Mouse (Mus musculus): ENCODE measurements at regions not wholly inside any gene's neighbourhood (a gene's known extent, or its start where the extent isn't known, plus 50 kb on each side); places are given as distances from the start of the nearest gene placed in this dataset.

DNA sequence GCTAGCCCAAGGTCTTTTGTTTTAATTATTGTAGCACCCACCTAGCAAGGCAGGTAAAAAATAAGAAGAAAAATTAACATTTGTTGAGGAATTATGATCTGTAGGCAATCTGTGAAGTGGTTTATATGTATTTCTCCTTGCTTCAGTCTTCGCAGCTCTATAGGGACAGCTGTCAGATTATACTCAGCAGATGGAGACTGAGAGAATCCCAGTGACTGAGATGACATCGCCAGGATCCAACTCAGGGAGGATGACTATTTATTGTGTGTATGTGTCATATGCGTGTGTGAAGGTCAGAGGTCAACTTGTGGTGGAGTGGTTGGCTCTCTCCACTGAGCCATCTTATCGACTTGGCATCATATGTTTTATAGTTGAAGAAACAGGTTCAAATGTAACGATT is 362.0 kb upstream of the Chd6 start:
- TF ChIP-seq CTCF (IDR thresholded peaks at IDR 0.05; ENCODE audit: low read depth, low read length) (no peak), POLR2A (IDR thresholded peaks at IDR 0.05; ENCODE audit: insufficient read depth, low read length) (no peak), EP300 (IDR thresholded peaks at IDR 0.05; ENCODE audit: insufficient read depth, low read depth, low read length) (no peak)

Data from ES-Bruce4 (cell line).